Mouse (Mus musculus) neural tube, embryonic 12.5 days (tissue): ENCODE data around the gene Adamts14. TPM values are rescaled to one million over a fixed set of nuclear protein-coding genes. Genes with fewer than 3 reads are reported as not detected.

ENCODE experiments used
- ATAC-seq: fragments of 200-750 bp; cut with Nextera tagmentation; 2 replicates; pipeline ENCODE4 v1.8.0; 2017; ENCODE audit warnings: low read depth, mild to moderate bottlenecking, moderate TSS enrichment, moderate library complexity; ENCODE audit not compliant: low FRiP score
- H3K27ac ChIP-seq: fragments of 300-500 bp; sonication (generic); 2 replicates; pipeline ENCODE4 v1.5.1; 2016
- H3K27me3 ChIP-seq: fragments of 300-500 bp; sonication (generic); replicated peaks from 2 replicates; pipeline ENCODE4 v1.6.1; 2016; ENCODE audit warnings: mild to moderate bottlenecking
- H3K36me3 ChIP-seq: fragments of 300-500 bp; sonication (generic); 2 replicates; pipeline ENCODE4 v1.6.1; 2016; ENCODE audit warnings: mild to moderate bottlenecking
- H3K4me1 ChIP-seq: fragments of 300-500 bp; sonication (generic); 2 replicates; pipeline ENCODE4 v1.6.1; 2016
- H3K4me2 ChIP-seq: fragments of 300-500 bp; sonication (generic); replicated peaks from 2 replicates; pipeline ENCODE4 v1.6.1; 2016; ENCODE audit warnings: mild to moderate bottlenecking
- H3K4me3 ChIP-seq: fragments of 300-500 bp; sonication (generic); 2 replicates; pipeline ENCODE4 v1.5.1; 2016
- H3K9ac ChIP-seq: fragments of 300-500 bp; sonication (generic); 2 replicates; pipeline ENCODE4 v1.6.1; 2016; ENCODE audit warnings: mild to moderate bottlenecking
- H3K9me3 ChIP-seq: fragments of 300-500 bp; sonication (generic); 2 replicates; pipeline ENCODE4 v1.6.1; 2016; ENCODE audit warnings: mild to moderate bottlenecking
- WGBS: fragments of 180-500 bp; shearing (Covaris S2); methylation state at CpG from one replicate; pipeline ENCODE4 v1.1.7; 2016; 5-methylcytosine and 5-hydroxymethylcytosine counted together
- polyA plus RNA-seq: library from polyadenylated mRNA; unstranded; fragments of >200 nt; fragmentation: Nextera tagmentation; extraction: Ambion mirVana; gene quantifications from 2 replicates; pipeline ENCODE4 v1.2.1, GENCODE M21; 2016

Adamts14 gene
- polyA plus RNA-seq, 1 experiment from 2014 or later = 0.46 TPM

- Histone ChIP-seq H3K4me2 (peak within 1 kb of the TSS; percentile 98), H3K4me3 (peak within 1 kb of the TSS; percentile 86), H3K27ac (peak within 1 kb of the TSS; percentile 92), H3K27me3 (no peaks in the 10 kb centered on the region), H3K36me3 (no peaks in the 10 kb centered on the region), H3K4me1 (no peaks in the 10 kb centered on the region; the same call in 1 of the 2 replicates), H3K9me3 (no peaks in the 10 kb centered on the region), H3K9ac (peak within 1 kb of the TSS; percentile 95)
- WGBS = under 1% methylated on average over 82 of the region's 82 CpGs
- ATAC-seq = peak; percentile 87
Measured at GRCm38 (mm10) chr10:61147157-61148040, 125.8 kb downstream of the Adamts14 start, which contains the start of gene Sgpl1. Gene Sgpl1 (minus strand): TSS chr10:61147703.

Other genes with a start within 250 kb of the Adamts14 start
- 27.2 and 27.6 TPM in 2 replicates for gene Pcbd1, start 184.1 kb downstream of the Adamts14 start, polyA plus RNA-seq
- gene Sgpl1, start 125.7 kb downstream of the Adamts14 start, polyA plus RNA-seq = 79.9 and 84.8 TPM in 2 replicates
- gene Tbata, start 101.5 kb downstream of the Adamts14 start, polyA plus RNA-seq = 0.67 and 0.79 TPM in 2 replicates
- not detected in 2 replicates for gene Prf1, start 24.4 kb upstream of the Adamts14 start, polyA plus RNA-seq
- gene Pald1, start 110.1 kb upstream of the Adamts14 start, polyA plus RNA-seq = 32.8 and 34.8 TPM in 2 replicates
- gene Nodal, start 144.5 kb upstream of the Adamts14 start, polyA plus RNA-seq = 0.13 TPM in 1 of 2 replicates, not detected in the other
- gene Eif4ebp2, start 179.2 kb upstream of the Adamts14 start, polyA plus RNA-seq = 52.0 and 64.9 TPM in 2 replicates
- gene Lrrc20, start 202.4 kb upstream of the Adamts14 start, polyA plus RNA-seq = 12.6 and 13.2 TPM in 2 replicates